Mouse (Mus musculus) liver, embryonic 14.5 days (tissue): ENCODE results near the gene Tmem209.

Source experiments
- CTCF ChIP-seq: IDR thresholded peaks from 2 replicates; pipeline ENCODE4 v1.5.1; 2016; ENCODE audit warnings: antibody characterized with exemption, low read depth, control low read depth
- EP300 ChIP-seq: IDR thresholded peaks from 2 replicates; pipeline ENCODE4 v1.6.1; 2016; ENCODE audit warnings: antibody characterized with exemption, low read depth

- TF ChIP-seq CTCF (no peak), EP300 (no peak)
Measured at GRCm38 (mm10) chr6:30482908-30483307, 26.7 kb downstream of the Tmem209 start.
